7 mouse cellular contexts compared by ENCODE assay signal in the genomic region with DNA sequence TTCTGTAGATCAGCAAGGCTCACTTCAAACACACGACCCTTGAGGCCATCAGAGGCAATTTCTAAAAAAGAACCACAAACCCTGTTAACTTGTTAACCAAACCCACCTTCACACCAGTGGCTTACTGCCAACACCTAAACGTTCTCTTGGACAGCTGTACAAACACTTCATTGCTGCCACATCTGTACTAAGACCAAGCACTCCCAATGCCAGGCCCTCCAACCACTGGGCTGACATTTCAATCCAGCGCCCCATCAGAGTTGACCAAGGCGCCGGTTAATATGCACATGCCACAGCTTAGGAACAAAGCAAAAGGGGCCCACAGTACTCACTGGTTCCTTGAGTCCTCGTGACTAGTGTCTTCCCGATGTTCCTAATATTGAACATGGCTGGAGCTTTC. TPM values are rescaled to one million over a fixed set of nuclear protein-coding genes. Genes with fewer than 3 reads are reported as not detected.
A peak's percentile ranks its signal among the peaks of the same experiment; 100 is the strongest.
DNase-seq lines count a peak whose midpoint lies in the region; ATAC-seq and TF ChIP-seq lines count a peak whose summit lies in the region.

No protein-coding gene starts in this region.

- H3K4me3 ChIP-seq in embryonic facial prominence, embryonic 13.5 days, result peak overlapping the region; percentile 94
- H3K4me3 ChIP-seq in hindbrain, postnatal 0 days (ENCODE audit: low read length), result peak overlapping the region; percentile 90
- H3K4me3 ChIP-seq in midbrain, embryonic 10.5 days, result peak overlapping the region; percentile 95

- H3K4me1 ChIP-seq in embryonic facial prominence, embryonic 13.5 days, result peaks cover 21% of the 10 kb centered on the region
- no peaks in the 10 kb centered on the region for H3K4me1 ChIP-seq in hindbrain, postnatal 0 days (ENCODE audit: insufficient read depth, low read length)
- H3K4me1 ChIP-seq in midbrain, embryonic 10.5 days, result peaks cover 22% of the 10 kb centered on the region

- peak overlapping the region; percentile 84 for H3K4me2 ChIP-seq in embryonic facial prominence, embryonic 13.5 days
- peak overlapping the region; percentile 71 for H3K4me2 ChIP-seq in hindbrain, postnatal 0 days (ENCODE audit: low read depth, low read length)

- peaks cover 43% of the 10 kb centered on the region for H3K36me3 ChIP-seq in embryonic facial prominence, embryonic 13.5 days
- peaks cover 29% of the 10 kb centered on the region; the same call in 1 of the 2 replicates for H3K36me3 ChIP-seq in hindbrain, postnatal 0 days (ENCODE audit: insufficient read depth, low read length)
- peaks cover 52% of the 10 kb centered on the region for H3K36me3 ChIP-seq in midbrain, embryonic 10.5 days

- peak; percentile 9 for DNase-seq in lung, adult 18-20 months
- no peak for DNase-seq in lung, postnatal 36 days
- no peak for DNase-seq in hindbrain, postnatal 0 days (ENCODE audit: low spot score)
- no peak for DNase-seq in midbrain, embryonic 10.5 days (ENCODE audit: low spot score)
- no peak for DNase-seq in ovary, postnatal 14 days (ENCODE audit: low spot score)
- no peak for DNase-seq in gastrocnemius, adult 18-20 months (ENCODE audit: low spot score)

- peak overlapping the region; percentile 93; the same call in 1 of the 2 replicates for H3K27ac ChIP-seq in embryonic facial prominence, embryonic 13.5 days
- no peak overlapping the region; the same call in 1 of the 2 replicates for H3K27ac ChIP-seq in hindbrain, postnatal 0 days
- peak overlapping the region; percentile 99 for H3K27ac ChIP-seq in midbrain, embryonic 10.5 days (replicated peaks)

- no peaks in the 10 kb centered on the region for H3K27me3 ChIP-seq in embryonic facial prominence, embryonic 13.5 days
- H3K27me3 ChIP-seq in hindbrain, postnatal 0 days (ENCODE audit: insufficient read depth, low read length), result no peaks in the 10 kb centered on the region
- H3K27me3 ChIP-seq in midbrain, embryonic 10.5 days (ENCODE audit: low read depth, poor library complexity, severe bottlenecking), result no peaks in the 10 kb centered on the region

- no peaks in the 10 kb centered on the region for H3K9me3 ChIP-seq in embryonic facial prominence, embryonic 13.5 days
- H3K9me3 ChIP-seq in hindbrain, postnatal 0 days (ENCODE audit: low read length), result no peaks in the 10 kb centered on the region
- H3K9me3 ChIP-seq in midbrain, embryonic 10.5 days (replicated peaks), result no peaks in the 10 kb centered on the region

- H3K9ac ChIP-seq in embryonic facial prominence, embryonic 13.5 days, result peak overlapping the region; percentile 99
- peak overlapping the region; percentile 98 for H3K9ac ChIP-seq in hindbrain, postnatal 0 days (replicated peaks; ENCODE audit: low read length)

- TF ChIP-seq CTCF in hindbrain, postnatal 0 days (IDR thresholded peaks at IDR 0.05; ENCODE audit: low read depth), result no peak

- ATAC-seq in embryonic facial prominence, embryonic 13.5 days (ENCODE audit: insufficient number of reproducible peaks, insufficient read depth, low FRiP score, low TSS enrichment, low read depth), result no peak
- peak; percentile 14; the same call in 1 of the 2 replicates for ATAC-seq in hindbrain, postnatal 0 days

- 13% methylated on average over 7 of the region's 7 CpGs for WGBS in embryonic facial prominence, embryonic 13.5 days
- 17% methylated on average over 7 of the region's 7 CpGs for WGBS in hindbrain, postnatal 0 days
- WGBS in midbrain, embryonic 10.5 days, result 19% methylated on average over 7 of the region's 7 CpGs

RNA-seq across cellular contexts. Expression of a gene that starts 1.1 kb away (rescaled TPM):
- 1,432 and 1,487 TPM in 2 replicates for polyA plus RNA-seq in embryonic facial prominence, embryonic 13.5 days (2015; fragmentation: Nextera tagmentation; extraction: Ambion mirVana)
- total RNA-seq in hindbrain, postnatal 0 days (2014; rRNA removed), result 388 and 391 TPM in 2 replicates
- 638 and 648 TPM in 2 replicates for polyA plus RNA-seq in hindbrain, postnatal 0 days (2015; fragmentation: Nextera tagmentation; extraction: Ambion mirVana)
- 943 and 1,130 TPM in 2 replicates for polyA plus RNA-seq in midbrain, embryonic 10.5 days (2016; fragmentation: Nextera tagmentation; extraction: Ambion mirVana)
- 100 to 1,000 TPM; 426 to 436 TPM for total RNA-seq in gastrocnemius, adult 18-20 months (2021)

Comparison
In these comparisons a context has a peak if more than half of its experiments do, and no peak if none do; other contexts are left out.
1. DNase-seq: peak in lung, adult 18-20 months (2 of 2); none in lung, postnatal 36 days (single experiment), hindbrain, postnatal 0 days (single experiment), midbrain, embryonic 10.5 days (single experiment), ovary, postnatal 14 days (single experiment) and gastrocnemius, adult 18-20 months (single experiment).
2. Peak in every context shown above with its lines, with median percentiles within 50 percentile points of each other: H3K4me3 ChIP-seq.